In genomic region chr9:89892540-89893188, GRCm38 (mm10) we compare ENCODE assay signal across 22 mouse cellular contexts. TPM values are rescaled to one million over a fixed set of nuclear protein-coding genes. Genes with fewer than 3 reads are reported as not detected.
DNase-seq lines count a peak whose midpoint lies in the region; ATAC-seq lines count a peak whose summit lies in the region.
"Had no signal": no experiment of that assay in that cellular context is flagged by ENCODE, and none has a peak within 500 bp of the region (broad histone marks: within the 10 kb centered on the region; RNA-seq: fewer than 3 reads in every experiment).

No protein-coding gene starts in this region.

- peak; percentile 49 for ATAC-seq in frontal cortex, adult (ENCODE audit: low TSS enrichment)
- peak; percentile 76 to 83 for ATAC-seq in hematopoietic stem cell, adult 5-6 weeks (replicated peaks in 1 of 2; ENCODE audit: insufficient read depth in 1 of 2, low FRiP score in 2 of 2, low TSS enrichment in 1 of 2, low read depth in 1 of 2, poor library complexity in 2 of 2, severe bottlenecking in 2 of 2)
- ATAC-seq: activated CD4-positive, CD25-positive, alpha-beta regulatory T cell, adult 4 months; CD4-positive, CD25-positive, alpha-beta regulatory T cell, adult 4 months; forebrain, embryonic 14.5 days; intestine, embryonic 15.5 days; Patski had no signal

- no peak for DNase-seq in frontal cortex, postnatal 36 days (ENCODE audit: low spot score in 2 of 2)
- DNase-seq in 3T3-L1 (ENCODE audit: low read depth, low spot score) (peak; percentile 27), NIH3T3 (ENCODE audit: low read depth) (peak; percentile 83)
- no peak for DNase-seq in adrenal gland, adult (ENCODE audit: inconsistent age in 2 of 2, low spot score in 1 of 2)
- DNase-seq: adrenal gland, adult 8-10 months; B cell, adult 2 months; cerebellum, adult 11 months; cerebellum, adult 8-10 months; cerebellum, postnatal 14 days; gastrocnemius, adult 2 months; gastrocnemius, postnatal 25 days; heart, postnatal 10 days; heart, postnatal 4 days; kidney, adult 18-20 months had no signal

RNA-seq across cellular contexts. Expression of gene Rasgrf1, which starts 17.0 kb away (rescaled TPM):
- 2.1 TPM in 1 of 2 replicates, not detected in the other for total RNA-seq in hematopoietic stem cell, adult 5-6 weeks (2017)
- total RNA-seq: gastrocnemius, adult 2 months; gastrocnemius, postnatal 25 days; granulocyte monocyte progenitor cell, adult 5-6 weeks; heart, postnatal 10 days; heart, postnatal 4 days had no signal

Comparison
In these comparisons a context has a peak if more than half of its experiments do, and no peak if none do; other contexts are left out.
1. DNase-seq: peak in 3T3-L1 (single experiment) and NIH3T3 (single experiment); none in frontal cortex, postnatal 36 days (0 of 2) and adrenal gland, adult (0 of 2).